Mouse (Mus musculus) lung, adult 18-20 months (tissue): ENCODE measurements around the gene Ankrd17.

Experiments used
- DNase-seq, 2 experiments: peaks; one replicate each; pipeline ENCODE4 v3.0.0; 2022; ENCODE audit warnings: mixed read lengths in 2 of 2

Gene Ankrd17

DNA sequence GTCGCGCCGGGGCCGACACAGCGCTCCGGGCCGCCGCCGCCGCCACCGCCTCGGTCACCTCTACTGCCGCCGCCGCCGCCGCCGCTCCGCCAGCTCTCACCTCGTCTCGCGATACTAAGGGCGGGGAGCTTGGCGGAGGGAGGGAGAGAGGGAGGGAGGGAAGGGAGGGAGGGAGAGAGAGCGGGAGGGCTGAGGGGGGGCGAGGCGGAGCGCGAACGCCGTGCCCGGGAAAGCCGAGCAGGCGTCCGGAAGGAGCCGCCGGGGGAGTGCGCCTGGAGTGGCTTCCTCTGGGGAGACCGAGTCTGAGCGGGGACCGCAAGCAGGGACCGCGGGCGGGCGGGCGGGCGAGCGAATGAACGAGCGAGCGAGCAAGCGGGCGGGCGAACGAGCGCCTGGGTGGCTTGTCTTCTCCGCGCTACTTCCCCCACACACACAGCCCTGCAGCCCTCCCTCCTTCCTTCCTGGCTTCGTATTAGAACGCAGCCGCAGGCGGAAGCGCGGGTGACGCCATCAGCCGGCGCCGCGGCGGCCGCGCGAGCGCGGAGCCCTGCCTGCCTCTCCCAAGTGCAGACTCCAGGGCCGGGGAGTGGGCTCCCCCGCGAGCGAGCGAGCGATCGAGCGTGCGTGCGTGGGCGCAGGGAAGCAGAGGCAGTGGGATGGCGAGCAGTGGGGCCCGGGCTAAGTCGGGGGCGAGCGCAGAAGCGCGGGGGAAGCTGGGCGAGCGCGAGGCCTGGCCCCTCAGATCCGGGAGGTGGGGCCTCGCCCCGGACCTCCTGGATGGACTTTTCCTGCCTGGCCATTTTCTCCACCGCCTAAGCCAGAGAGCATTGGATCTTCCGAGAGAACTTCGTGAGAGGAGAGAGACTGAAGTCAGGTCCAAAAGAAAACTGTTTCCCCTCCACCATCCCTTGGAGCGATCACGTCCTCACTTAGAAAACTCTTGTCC is at the start of gene Ankrd17:
Ankrd17 (minus strand) TSS at position 457 of the 946 bp plus-strand sequence.
- peak; percentile 89 to 90 for DNase-seq

DNA sequence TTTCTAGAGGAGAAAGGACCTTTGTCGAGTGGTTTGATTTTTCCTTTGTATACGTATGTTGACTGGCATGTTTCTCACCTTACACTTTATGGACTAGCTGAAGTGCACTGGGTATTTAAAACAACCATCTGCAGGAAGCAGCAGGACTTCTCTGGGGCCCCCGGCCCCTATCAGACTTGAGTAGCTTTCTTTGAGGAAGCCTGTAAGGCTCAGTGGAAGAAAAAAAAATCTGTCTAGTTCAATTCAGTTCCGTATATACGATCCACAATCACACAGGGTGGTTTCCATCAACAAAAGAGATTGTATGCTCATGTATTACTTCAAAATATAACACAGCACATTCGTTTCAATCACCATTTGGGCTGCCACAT is 48.5 kb upstream of the Ankrd17 start:
- DNase-seq = no peak

DNA sequence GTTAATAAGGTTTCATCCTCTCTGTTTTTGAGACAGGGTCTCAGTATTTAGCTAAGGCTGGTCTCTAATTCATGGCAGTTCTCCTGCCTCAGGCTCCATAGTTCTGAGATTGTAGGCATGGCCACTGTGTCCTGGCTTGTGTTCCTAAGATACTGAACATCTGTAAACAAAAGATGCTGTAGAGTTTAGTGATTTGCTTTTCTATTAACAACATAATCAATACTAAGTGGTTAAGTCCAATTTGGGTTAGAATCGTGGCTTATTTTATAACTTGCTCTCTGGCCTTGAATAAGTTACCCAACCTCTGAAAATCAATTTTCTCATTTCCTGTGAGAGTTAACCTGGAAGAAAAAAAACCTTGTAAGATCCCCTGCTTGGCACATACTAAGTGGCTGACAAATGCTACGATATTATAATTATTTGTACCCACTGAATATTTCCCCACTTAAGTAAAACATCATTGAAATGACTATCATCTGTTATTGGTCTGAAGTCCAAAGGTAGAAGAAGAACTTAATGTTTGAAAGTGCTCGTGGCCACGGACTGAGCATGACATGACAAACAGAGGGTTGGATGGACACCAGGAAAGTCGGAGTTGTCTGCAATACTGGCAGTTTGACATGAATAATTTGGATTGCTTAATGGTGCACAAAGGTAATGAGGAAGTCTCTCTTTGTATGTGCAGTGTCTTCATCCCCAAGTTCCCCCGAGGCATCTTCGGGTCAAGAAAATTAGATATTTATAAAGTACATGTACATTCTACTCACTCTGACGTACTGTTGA is 48.0 kb upstream of the Ankrd17 start:
- no peak for DNase-seq

DNA sequence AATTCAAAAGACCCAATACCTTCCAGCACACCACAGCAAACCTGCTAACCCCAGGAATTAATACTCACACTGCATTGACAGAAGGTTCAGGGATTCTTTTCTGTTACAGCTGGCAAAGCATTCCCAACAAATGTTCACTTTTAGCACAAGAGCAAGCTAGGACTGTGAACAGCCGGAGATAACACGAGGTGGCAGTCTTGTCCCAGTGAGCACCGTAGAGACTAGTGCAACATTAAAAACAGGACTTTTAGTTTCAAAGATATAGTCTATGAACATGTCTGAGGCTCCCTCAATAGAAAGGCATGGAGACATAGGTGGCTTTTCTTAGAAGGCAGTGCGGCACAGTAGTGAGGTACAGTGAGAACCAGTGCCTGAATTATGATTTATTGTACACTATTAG is 38.8 kb upstream of the Ankrd17 start:
- DNase-seq = no peak

DNA sequence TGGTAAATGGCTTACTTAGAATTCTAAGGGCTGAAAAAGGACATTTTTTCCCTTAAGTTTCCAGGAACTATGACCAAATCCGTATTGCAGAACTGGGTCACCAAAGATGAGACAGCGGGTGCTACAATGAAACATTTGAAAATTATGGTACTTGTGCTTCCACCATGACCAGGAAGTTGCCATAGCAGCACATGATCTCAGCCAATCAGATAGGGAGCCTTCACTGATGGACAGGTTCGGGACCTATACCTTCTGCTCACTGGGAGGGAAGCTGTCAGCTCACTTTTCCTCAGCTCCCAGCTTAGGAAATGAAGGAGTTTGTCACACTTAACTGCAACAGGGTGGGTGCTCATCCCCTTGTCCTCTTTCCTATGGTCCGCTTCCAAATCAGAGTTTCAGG is 30.4 kb upstream of the Ankrd17 start:
- no peak for DNase-seq

DNA sequence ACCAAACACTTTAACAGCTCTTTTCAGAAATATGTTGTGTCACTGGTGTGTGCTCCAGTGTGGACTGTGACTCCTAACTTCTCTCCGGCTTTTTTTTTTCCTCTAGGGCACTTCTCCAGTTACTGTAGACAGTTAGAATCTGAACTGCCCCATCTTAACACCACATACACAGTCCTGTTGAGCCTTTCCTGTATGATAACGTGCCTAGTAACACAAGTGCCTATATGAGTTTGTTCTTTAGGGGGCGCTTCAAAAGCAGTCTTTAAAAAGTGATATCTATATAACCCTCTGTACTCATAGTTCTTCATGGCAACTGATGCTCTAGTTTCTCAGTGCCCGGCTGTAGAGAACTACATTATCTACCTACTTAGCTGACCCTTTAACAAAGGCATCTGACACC is 27.9 kb upstream of the Ankrd17 start:
- DNase-seq = no peak

DNA sequence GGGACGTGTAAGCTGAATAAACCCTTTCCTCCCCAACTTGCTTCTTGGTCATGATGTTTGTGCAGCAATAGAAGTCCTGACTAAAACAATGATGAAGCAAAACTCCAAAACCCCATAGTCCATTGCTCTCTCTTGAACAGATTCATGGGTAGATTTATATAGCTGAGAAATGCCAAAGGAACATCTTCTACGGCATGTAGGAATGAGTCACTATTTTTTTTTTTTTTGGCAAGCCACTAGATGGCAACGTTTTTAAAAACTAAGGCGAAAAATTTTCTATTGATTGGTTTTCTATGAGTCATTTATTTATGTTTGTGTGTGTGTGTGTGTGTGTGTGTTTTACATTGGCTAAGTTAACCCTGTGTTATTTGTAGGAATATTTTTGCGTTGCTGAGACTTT is 27.4 kb upstream of the Ankrd17 start:
- DNase-seq = no peak

DNA sequence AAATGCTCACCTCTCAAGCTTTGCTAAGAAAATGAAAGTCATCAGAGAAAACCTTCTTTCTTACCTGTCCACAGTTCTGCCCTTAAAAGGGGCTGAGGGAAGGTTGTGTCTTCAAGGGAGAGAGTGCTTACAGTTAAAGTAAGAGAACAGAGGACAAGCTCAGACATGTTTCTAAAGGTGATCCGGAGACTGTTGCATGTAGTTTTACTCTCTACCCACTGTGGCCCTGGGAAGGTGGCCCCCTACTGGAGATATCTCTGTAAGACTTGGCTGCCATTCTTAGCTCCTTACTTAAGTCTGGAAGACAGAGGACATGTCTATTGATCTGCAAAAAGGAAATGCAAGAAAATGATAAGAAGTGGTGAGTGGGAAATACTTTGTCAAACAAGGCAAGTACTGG is 16.7 kb upstream of the Ankrd17 start:
- DNase-seq = peak; percentile 16 to 17

DNA sequence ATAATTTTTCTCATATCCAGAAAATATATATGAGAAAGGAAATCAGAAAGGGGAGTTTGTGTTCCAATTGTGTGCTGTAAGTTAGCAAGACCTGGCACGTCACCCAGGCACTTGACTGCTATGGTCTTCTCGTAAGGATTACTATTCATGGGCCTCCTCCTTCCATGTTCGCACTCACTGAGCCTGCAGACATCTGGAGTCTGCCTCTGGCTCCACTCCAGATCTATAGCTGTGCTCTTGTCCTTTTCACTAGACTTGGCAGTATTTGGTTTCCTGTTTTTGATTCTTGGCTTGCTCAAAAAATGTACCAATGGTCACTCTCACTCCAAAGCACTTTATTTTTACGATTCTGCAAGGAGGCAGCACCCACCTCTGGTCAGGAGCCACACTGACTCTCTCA is 15.1 kb upstream of the Ankrd17 start:
- DNase-seq = no peak

DNA sequence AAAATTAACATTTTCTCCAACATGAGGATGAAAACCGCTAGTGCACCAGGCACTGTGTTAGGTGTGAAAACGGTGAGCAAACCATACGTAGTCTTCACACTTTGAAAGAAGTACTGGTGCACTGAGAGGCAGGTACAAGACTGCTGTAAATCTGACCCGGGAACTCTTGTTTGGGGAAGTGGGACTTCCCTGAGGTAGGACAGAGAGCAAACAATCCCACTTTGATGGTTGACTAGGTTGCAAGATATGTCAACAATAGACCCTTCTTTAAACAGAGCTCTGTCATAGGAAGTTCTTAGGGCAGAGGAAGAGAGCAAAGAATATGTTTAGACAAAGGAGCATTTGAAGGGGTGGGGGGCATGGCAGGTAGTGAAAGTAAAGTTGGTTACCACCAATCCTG is 7.3 kb upstream of the Ankrd17 start:
- DNase-seq = no peak

DNA sequence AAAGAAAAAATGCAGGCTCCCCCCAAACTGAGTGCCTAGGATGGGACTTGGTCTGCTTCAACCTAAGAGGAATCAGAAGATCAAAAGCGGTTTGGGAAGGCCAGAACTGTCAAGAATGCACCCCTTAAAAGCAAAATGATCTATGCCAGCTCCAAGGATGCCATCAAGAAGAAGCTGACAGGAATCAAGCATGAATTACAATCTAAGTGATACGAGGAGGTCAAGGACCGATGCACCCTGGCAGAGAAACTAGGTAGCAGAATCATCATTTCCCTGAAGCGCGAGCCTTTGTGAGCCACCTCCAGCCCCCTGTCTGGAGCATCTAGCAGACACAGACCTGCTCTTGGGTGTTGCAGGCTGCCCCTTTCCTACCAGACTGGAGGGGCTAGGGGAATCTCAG is 4.0 kb upstream of the Ankrd17 start:
- no peak for DNase-seq

DNA sequence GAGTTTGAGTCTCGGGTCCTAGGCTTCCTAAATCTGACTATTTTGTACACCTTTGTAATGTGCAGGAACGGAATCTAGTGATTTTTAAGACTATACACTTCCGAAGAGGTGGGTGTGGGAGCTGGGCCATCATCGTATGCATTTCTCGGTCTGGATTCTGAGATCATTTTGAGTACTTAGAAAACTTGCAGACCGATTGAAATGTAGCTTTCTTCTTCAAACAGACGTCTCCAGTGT is 608 bp upstream of the Ankrd17 start, which contains the start of gene Gm9958:
Gm9958 (plus strand) TSS at position 138 of the 237 bp plus-strand sequence.
- no peak for DNase-seq

DNA sequence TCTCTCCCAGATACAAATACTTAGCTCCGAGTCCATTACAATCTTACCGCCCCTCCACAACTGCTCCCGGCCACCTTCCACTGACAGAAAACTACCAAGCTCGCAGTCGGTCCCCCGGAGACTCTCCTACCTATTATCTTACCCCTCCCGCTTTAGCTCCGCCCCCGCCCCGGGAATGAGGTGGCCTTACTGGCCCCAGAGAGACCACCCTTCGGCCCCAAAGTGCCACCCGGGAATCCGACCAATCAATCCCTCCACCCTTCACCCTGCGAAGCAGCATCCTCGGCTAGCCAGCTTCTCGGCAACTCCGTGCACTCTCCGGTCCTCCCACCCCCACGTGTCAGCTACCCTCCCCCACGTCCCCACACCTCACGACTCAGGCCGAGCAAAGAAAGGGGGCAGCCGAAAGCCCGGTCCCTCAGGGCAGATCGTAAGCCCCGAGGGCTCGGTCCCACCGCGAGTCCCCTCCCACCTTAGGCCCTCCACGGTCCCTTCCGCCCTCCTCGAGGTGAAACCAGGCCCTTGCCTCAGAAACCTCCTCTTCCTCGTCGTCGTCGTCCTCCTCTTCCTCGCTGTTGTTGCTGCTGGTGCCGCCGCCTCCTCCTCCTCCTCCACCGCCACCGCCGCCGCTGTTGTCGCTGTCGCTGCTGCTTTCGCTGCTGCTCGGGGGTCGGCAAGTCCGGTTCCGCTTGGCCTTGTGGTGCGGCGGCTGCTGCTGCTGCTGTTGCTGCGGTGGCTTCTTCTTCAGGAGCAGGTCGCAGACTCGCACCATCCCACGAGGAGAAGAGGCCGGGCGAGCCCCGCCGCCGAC is 1.0 kb downstream of the Ankrd17 start:
- DNase-seq = peak; percentile 52 to 56

DNA sequence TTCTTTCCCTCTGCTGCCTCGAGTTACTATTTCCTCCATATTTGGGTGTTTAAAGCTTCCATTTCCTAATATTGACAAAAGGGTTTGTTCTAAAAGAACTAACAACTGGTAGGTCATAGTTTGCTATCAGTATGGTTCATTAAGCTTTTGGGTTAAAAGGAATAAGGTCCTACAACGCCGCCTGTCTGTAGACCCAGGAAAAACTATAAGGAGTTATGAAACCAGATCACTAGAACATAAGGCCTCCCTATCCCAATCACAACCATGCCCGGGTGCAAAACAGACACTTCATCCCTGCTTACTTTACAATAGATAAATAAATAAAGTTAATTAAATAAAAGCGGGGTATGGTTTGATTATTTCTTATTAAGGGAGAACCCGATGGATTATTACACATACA is 1.9 kb downstream of the Ankrd17 start:
- peak; percentile 71 to 87 for DNase-seq

DNA sequence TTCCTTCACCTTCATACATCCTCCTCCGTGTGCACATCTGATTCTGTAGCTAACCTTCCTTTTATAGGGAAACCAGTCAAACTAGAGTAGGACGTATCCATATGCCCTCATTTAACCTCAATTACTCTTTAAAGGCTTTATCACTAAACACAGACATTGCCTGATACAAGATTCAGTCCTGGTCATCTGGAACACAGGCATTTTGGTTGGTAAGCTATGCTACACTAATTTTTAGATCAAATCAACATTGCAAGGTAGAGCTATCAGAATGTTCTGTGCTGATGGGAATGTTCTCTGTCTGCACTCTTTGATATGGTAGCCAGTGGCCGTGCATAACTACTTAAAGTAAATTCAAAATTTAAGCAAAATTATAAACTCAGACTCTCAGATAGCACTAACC is 10.6 kb downstream of the Ankrd17 start:
- DNase-seq = no peak

DNA sequence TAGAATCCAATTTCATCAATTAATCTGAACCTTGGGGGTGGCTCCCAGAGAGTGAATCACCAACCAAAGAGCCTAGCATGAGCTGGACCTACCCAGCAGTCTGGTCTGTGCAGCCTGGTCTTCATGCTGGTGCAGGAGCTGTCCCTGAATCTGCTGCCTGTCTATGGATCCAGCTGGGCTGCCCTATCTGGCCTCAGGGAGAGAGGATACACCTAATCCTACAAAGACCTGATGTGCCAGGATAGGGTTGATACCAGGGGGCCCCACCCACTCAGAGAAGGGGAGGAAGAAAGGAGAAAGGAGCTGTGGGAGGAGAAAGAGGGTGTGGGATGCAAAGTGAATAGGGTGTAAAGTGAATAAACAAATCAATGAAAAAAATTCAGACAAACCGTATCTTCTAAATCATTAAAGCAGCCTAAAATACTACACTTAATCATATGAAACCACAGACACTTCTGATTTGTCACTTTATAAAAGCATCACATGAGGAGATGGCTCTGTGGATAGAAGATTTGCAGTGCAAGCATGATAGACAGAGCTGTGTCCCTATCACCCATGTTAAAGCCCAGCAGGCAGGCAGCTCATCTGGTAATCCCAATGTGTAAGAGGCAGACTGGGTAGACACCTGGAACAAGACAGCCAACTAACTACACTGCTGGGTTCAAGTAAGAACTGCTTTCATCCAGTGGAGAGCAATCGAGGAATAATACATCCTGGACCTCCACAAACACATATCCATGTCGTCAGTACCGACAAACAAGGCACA is 12.6 kb downstream of the Ankrd17 start:
- DNase-seq = no peak

DNA sequence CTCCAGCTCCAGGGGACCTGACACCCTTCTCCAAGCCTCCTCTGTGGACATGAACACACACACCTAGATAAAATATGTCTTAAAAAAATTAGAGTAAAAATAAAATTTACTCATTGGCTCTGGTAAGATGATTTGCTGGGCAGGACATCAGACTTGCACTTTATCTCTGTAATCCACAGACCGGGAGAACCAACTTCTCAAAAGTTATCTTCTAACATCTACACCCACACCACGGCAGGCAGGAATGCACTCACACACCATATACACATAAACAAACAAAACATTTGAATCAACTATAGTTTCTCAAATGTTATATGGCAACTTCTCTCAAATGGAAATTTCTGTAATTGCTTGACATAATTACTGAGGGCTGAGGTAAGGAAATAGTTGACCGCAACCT is 19.5 kb downstream of the Ankrd17 start:
- DNase-seq = no peak

DNA sequence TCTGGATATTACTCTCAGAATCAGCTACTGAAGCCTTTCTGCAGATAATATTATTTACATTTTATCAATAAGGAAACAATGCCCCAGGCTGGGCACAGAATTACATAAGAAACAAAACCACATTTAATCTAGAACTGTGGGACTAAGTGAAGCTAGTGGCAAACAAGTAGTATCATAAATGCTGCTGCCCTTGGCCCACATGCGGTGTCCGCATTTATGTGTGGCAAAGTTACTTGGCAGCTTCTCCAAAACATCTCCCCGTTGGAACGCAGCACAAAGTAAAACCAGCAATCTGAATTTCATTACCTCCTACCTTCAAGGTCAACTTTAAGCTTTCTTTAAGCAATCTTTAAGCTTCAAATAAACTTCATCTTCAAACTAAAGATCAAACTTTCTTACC is 25.5 kb downstream of the Ankrd17 start:
- DNase-seq = no peak

DNA sequence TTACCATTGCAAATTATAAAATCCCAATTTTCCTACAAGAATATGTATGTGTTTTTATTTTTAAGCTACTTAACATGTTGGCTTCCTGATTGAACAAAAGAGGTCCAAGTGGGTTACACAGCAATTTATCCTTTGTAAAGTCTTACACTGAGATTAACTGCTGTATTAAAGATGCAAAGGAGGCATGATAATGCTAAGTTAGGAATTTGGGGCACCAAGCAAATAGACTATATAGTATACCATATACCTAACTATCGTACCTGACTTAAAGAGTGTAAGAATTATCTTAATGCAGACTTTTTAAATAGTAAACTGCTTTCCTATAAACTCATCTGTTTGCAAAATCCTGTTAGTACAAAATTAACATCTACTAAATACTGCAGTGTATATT is 26.4 kb downstream of the Ankrd17 start:
- no peak for DNase-seq

DNA sequence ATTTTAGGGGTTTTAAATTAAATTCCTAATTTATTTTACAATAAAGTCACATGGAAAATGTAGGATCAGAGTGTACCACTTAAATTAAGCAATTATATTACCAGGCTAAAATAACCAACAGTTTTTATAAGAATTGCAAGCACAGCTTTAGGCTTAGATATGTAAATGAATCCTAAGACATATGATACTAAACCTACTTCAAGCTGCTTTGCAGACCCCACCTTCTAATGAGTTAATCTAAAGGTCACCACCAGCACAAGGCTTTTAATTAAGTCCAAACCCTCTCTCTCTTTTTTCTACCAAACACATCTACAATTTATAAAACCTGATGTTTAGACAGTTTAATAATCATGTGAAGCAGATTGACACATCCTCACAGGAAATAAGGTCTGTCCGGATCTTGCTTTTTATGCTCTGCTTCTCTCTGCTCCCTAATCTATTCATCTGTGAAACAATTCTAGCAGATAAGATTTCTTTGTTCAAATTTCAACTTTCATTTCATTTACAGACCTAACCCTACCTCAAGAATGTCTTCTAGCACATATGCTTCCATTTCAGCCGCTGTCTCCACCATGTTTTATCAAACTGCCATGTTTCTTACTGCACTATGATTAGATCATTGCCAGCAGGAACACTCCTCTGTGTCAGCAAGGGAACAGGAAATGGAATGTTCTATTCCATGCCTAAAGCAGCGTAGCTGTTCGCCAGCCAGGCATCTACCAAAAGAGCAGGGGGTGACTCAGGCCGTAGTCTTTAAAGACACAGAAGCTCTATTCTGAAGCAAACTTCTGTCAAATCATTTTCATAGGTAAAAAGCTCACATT is 27.0 kb downstream of the Ankrd17 start:
- peak; percentile 56 to 67 for DNase-seq

DNA sequence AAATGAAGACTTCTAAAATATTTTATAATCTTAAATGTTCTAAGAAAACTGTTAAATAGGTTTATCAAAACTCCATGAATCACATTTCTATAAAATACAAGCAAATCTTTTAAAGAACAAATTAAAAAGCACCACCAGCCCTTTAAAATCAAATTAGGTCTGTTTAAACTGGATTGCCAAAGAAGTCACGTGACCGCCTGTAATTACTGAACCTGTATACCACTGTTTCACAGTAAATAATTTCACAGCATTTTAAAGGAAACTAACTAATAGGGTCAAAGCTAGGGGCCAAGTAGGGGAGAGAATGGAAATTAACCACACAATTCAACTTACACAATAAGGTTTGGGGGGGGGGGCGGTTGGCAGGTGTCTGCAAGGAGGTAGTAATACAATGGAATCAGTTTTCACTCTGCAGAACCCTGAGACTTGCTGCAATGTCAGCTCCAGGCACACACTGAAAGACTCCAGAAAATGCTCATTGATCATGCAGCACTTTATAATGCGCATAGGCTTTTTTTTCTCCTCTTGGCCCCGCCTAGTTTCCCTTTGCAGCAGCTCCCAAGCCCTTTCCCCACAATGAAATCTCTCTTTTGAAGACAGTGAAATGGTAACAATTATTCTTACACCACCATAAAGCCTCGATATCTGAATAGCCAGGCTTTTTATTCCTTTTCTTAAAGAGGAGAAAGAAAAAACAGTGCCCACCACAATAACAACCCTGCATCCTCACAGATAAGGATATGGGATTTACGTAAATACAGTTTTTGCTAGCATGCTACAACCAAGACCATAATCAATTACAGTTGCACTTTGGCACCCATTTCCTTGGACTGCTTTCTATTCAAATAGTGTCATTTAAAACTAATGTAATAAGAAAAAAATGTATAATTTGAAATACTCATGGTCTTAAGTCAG is 27.9 kb downstream of the Ankrd17 start:
- no peak for DNase-seq
